Mouse (Mus musculus): ENCODE results near the gene Tmc2.

Tmc2 gene

GRCm38 (mm10) chr2:130248226-130248625, 53.2 kb downstream of the Tmc2 start:
- no peak for DNase-seq (ENCODE audit: low spot score in 2 of 2)

DNA sequence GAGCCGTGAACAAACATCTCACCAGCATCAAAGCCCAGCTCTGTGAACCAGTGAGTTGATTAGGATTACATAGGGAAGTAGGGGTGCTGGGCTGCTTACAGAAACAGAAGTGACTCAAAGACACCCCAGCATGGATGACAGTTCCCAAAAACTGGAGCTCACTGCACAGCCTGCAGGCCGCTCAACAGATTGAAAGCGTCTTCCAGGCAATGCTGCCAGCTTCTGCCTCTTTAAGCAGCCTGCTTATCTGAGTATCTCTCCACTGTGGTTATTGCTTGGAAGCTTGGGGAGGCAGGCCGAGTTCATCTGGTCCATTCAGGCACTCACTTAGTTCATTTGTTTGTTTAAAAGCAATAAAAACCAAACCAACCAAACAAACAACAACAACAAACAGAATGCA, 61.8 kb downstream of the Tmc2 start:
- no peak for DNase-seq (ENCODE audit: low spot score in 2 of 2)

DNA sequence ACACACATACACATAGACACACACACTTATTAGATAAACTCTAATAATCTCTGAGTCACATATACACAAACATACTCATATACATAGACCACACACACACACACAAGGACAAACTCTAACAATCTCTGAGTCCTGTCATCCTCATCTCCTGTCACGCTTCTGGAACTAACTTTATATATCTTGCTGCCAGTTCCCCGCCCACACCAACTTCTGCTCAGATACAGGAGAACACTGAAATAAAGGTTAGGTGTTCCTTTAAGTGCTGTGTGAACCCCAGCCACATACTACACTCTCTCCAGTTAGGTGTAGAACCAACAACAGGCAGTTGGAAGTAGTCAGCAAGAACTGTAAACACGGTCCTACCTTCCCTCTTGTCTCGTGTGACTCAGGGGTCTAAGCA, 65.8 kb downstream of the Tmc2 start:
- no peak for DNase-seq (ENCODE audit: low spot score in 2 of 2)

- DNase-seq (ENCODE audit: low spot score in 2 of 2): no peak
Observed at GRCm38 (mm10) chr2:130261914-130262313, 66.9 kb downstream of the Tmc2 start.

DNA sequence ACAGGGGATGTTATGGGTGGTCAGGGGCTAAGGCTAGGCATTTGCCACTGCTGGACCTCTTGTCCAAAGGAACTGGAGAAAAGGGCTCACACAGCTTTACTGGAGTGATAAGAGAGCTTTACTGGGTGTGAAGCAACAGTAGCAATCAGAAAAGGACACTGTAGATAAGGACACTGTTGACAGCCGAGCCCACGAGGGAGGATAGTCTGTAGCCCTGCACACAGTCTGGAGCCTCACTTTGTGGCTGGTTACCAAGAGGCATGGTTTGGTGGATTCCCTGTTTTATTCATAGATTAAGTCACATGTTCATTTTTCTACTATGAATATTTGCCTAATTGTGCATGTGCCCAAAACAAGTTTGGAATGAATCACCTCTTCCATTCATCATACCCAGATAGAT, 67.4 kb downstream of the Tmc2 start:
- no peak for DNase-seq (ENCODE audit: low spot score in 2 of 2)

DNA sequence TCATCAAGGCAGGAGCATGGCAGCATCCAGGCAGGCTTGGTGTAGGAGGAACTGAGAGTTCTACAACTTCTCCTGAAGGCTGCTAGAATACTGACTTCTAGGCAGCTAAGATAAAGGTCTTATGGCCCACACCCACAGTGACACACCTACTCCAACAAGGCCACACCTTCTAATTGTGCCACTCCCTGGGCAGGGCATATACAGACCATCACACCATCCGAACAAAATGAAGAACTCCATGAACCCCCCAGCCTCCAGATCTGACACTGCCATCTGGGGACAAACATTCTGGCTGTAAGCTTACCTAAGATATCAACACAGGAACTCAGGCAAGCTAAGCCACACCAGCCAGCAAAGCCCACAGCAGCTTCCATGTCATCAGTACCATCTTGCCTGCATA, 70.5 kb downstream of the Tmc2 start:
- DNase-seq (ENCODE audit: low spot score in 2 of 2): no peak

- no peak for DNase-seq (ENCODE audit: low spot score in 2 of 2)
Observed at GRCm38 (mm10) chr2:130268074-130268473, 73.1 kb downstream of the Tmc2 start.

GRCm38 (mm10) chr2:130273732-130274131, 78.7 kb downstream of the Tmc2 start:
- peak in 1 of 2 experiments; percentile 29 for DNase-seq (ENCODE audit: low spot score in 2 of 2)

DNA sequence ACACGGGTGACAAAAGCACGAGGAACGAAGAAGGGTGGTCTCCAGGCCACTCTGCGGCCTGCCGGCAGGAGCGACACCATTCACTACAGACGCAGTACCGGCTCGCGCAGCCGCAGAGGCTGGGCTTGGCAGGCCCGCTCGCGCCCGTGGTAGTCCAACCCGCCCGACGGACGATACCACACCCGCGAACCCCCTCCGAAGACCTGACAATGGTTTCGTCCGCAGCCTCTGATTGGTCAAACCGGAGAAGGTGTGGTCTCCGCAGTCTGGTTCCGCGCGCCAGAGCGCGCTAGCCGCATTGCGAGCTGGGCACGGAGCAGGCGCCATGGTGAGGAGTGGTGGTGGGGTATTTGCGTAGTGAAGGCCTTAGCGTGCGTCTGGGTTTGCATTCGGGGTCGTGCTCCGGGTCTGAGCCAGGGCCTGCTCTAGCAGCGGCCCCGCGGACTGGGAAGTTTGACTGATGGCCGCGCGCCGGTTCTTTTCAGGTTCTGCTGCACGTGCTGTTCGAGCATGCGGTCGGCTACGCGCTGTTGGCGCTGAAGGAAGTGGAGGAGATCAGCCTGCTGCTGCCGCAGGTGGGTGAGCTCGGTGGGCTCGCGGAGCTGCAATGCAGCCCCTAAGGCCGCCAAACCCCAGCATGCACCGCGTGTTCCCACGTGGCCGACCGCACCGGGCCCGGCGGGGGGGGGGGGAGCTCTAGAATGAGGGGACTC, 79.3 kb downstream of the Tmc2 start, which contains the start of gene Nop56:
TSS of gene Nop56 (plus strand) at position 282 of the 713 bp plus-strand sequence.
- peak; percentile 99 for DNase-seq (ENCODE audit: low spot score in 2 of 2)

DNA sequence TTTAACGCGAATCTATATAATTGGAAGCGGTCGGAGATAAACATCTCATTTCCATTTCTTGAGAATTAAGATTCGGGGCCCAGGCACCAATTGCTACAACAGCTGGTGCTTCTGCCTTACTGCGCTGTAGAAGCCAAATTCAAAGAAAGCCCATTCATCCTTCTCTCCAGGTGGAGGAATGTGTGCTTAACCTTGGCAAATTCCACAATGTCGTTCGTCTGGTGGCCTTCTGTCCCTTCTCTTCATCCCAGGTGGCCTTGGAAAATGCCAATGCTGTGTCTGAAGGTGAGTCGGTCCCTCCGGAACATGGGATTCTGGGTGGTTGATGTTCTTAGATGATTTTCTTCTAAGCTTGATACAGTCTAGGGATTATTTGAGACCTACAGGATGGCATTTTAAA, 79.9 kb downstream of the Tmc2 start:
- DNase-seq (ENCODE audit: low spot score in 2 of 2): no peak

DNA sequence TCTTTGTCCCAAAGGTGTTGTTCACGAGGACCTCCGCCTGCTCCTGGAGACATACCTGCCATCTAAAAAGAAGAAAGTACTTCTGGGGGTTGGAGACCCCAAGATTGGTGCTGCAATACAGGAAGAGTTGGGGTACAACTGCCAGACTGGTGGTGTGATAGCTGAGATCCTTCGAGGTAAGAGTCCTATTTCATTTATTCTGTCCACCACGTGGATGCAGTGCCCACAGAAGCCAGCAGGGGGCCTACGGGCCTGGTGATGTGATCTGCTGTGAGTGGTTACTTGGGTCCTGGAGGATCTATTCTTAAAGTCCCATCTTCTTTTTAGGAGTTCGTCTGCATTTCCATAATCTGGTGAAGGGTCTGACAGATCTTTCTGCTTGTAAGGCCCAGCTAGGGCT, 80.7 kb downstream of the Tmc2 start:
- DNase-seq (ENCODE audit: low spot score in 2 of 2): no peak

DNA sequence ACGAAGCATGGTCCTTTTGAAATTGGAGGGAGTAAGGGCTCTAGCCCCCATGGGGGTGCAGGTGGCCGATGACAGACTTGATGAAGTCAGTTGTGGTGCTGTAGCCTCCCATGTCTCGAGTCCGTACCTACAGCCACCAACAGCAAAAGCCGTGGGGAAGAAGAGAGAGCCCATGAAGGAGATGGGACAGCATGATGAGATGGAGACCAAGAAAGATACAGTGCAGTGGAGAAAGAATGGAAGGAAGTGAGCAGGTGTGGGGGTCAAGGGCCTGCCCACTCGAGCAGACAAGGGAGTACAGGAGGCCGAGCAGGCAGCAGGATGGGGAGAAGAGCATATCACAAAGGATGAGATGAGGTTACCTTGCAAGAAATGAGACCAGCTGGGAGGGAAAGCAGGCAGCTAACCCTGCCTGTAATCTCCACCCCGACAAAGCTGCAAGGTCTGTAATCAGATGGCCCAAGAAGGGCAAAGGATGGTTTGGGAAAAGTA, 84.7 kb downstream of the Tmc2 start:
- DNase-seq (ENCODE audit: low spot score in 2 of 2): no peak

- no peak for DNase-seq (ENCODE audit: low spot score in 2 of 2)
Observed at GRCm38 (mm10) chr2:130280224-130280623, 85.2 kb downstream of the Tmc2 start.

DNA sequence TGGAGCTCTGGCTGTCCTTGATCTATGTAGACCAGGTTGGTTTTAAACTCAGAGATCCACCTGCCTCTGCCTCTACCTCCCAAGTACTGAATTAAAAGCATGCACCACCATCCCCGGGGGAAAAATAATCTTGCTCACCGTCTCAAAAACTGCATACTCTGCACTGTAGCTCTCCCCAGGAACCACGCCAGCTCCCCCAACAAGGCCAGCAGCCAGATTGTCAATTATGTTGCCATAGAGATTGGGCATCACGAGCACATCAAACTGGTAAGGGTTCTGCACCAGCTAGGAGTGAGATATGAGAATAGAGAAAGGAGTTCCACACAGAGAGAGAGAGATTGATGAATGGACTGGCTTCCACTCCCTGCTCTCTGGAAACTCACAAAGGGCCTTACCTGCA, 85.8 kb downstream of the Tmc2 start:
- no peak for DNase-seq (ENCODE audit: low spot score in 2 of 2)

DNA sequence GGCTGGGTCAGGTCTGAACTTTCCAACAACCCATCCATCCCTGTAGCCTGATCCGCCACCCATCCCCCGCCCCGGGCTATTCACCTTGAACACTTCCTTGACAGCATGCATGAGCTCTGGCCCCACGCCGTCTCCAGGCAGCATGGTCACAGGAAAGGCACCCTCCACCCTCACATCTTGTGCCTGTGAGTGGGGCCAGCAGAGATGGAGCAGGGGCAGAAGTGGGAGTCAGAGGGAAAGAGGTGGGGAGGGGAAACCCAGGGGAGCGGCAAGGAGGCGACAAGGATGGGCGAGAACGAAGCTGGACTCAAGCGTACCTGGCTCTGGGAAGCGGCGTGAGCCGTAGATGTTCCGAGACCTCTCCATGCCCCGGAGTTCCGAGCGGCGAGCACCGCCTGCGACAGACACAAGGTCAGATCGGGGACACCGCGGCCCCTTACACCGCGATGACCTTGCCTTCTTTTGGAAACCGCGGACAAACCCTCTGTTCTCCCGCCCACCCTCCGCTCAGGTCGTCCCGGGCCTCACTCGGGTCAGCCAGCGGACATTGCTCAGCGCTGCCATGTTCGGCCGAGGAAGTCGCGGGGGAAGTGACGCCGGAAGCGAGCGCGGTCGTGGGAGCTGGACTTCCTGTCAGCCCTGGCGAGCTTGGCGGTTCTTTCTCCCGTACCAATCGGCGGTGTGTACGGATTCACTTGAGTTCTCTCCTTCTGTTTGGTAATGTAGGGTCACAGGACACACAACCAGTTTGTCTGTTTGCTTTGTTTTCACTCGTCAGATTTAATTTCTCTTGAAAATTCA, 89.1 kb downstream of the Tmc2 start, which contains the start of gene Idh3b:
TSS of gene Idh3b (minus strand) at position 694 of the 801 bp plus-strand sequence.
- peak; percentile 88 to 91 for DNase-seq (ENCODE audit: low spot score in 2 of 2)

DNA sequence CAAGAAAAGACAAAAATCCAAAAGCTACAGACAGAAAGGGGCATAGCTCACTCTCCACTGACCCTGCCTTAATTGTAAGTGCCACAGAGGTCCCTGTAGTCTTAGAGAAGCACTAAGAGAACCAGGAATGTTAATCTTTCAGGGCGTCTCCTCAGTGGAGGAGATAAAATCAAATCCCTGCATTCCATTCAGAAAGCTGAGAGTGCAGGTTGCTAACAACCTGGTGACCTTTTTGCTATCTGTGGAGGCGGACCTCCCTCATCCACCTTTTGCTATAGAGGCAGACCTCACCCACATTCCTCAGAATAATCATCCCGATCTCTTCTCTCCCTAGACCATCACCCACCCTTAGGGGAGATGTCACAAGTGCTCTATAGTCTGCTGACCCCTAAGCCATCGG, 94.1 kb downstream of the Tmc2 start:
- no peak for DNase-seq (ENCODE audit: low spot score in 2 of 2)

DNA sequence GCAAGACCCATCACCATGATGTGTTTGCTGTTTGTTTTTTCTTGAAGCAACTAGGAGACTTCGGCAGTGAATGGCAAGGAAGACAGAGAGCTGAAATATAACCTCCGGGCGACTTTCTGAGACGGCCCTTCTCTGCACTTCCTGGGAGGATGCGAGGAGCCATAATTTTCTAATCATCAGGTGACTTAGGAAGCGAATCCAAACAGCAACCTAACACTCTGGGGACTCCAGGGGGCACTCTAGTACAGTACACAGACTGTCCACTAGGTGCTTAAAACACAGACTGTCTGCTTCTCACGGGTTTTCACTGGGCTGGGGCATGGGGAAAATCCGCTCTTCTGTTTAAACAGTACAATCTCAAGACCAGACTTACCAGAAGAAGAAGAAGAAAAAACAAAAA, 96.4 kb downstream of the Tmc2 start:
- peak; percentile 39 to 55 for DNase-seq (ENCODE audit: low spot score in 2 of 2)

GRCm38 (mm10) chr2:130293009-130293408, 98.0 kb downstream of the Tmc2 start:
- no peak for DNase-seq (ENCODE audit: low spot score in 2 of 2)

- no peak for DNase-seq (ENCODE audit: low spot score in 2 of 2)
Observed at GRCm38 (mm10) chr2:130293486-130293885, 98.5 kb downstream of the Tmc2 start.

- DNase-seq (ENCODE audit: low spot score in 2 of 2): no peak
Observed at GRCm38 (mm10) chr2:130294218-130294935, 99.4 kb downstream of the Tmc2 start.

DNA sequence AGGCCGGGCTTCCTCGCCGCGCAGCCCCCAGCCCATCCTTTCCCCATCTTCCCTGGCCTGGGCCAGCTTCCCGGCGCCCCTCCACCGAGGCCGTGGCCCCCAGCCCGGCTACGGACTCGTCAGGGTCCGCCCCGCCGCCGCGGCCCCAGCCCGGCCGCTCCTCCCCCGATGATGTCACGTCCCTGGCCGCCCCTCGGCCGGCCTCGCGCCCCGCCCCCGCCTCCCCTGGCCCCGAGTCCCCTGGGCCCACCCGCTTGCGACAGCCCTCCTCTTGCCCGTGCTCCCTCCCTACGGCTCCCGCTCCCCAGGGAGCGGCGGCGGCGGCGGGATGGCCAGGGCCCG, 99.9 kb downstream of the Tmc2 start, which contains the start of gene Ebf4:
TSS of gene Ebf4 (plus strand) at position 234 of the 342 bp plus-strand sequence.
- peak in 1 of 2 experiments; percentile 26 for DNase-seq (ENCODE audit: low spot score in 2 of 2)

Measured in urinary bladder, postnatal 36 days (tissue).